Mouse (Mus musculus) embryonic facial prominence, embryonic 11.5 days (tissue): Measurements from ENCODE around the gene Psg26. TPM values are rescaled to one million over a fixed set of nuclear protein-coding genes. Genes with fewer than 3 reads are reported as not detected.

Experiments
- polyA plus RNA-seq: library from polyadenylated mRNA; unstranded; fragments of >200 nt; fragmentation: Nextera tagmentation; extraction: Ambion mirVana; gene quantifications from 2 replicates; pipeline ENCODE4 v1.2.1, GENCODE M21; 2014

Gene Psg26
- polyA plus RNA-seq, 1 experiment from 2014 or later = not detected

Other genes with a start within 250 kb of the Psg26 start
- not detected in 2 replicates for gene Mill1, start 238.8 kb downstream of the Psg26 start, polyA plus RNA-seq
- not detected in 2 replicates for gene Psg18, start 129.2 kb downstream of the Psg26 start, polyA plus RNA-seq
- gene Psg28, start 52.1 kb downstream of the Psg26 start, polyA plus RNA-seq = not detected in 2 replicates
- gene Psg25, start 48.1 kb upstream of the Psg26 start, polyA plus RNA-seq = not detected in 2 replicates
- not detected in 2 replicates for gene Psg27, start 83.1 kb upstream of the Psg26 start, polyA plus RNA-seq
- not detected in 2 replicates for gene Psg23, start 132.3 kb upstream of the Psg26 start, polyA plus RNA-seq
- gene Psg21, start 172.5 kb upstream of the Psg26 start, polyA plus RNA-seq = not detected in 2 replicates
- gene Psg20, start 202.0 kb upstream of the Psg26 start, polyA plus RNA-seq = not detected in 2 replicates
- not detected in 2 replicates for gene Psg22, start 233.9 kb upstream of the Psg26 start, polyA plus RNA-seq